Mouse (Mus musculus) cerebellum, postnatal 36 days (tissue): ENCODE measurements around the gene Acadsb.
"Not testable (repeated sequence)": the region's sequence is repeated elsewhere in the genome, so short reads cannot be mapped to it uniquely, and the experiment has no call there.

Experiments
- DNase-seq, 2 experiments: peaks; one replicate each; pipeline ENCODE4 v3.0.0; 2021 to 2022; ENCODE audit warnings: mixed read lengths in 2 of 2

Gene Acadsb

DNA sequence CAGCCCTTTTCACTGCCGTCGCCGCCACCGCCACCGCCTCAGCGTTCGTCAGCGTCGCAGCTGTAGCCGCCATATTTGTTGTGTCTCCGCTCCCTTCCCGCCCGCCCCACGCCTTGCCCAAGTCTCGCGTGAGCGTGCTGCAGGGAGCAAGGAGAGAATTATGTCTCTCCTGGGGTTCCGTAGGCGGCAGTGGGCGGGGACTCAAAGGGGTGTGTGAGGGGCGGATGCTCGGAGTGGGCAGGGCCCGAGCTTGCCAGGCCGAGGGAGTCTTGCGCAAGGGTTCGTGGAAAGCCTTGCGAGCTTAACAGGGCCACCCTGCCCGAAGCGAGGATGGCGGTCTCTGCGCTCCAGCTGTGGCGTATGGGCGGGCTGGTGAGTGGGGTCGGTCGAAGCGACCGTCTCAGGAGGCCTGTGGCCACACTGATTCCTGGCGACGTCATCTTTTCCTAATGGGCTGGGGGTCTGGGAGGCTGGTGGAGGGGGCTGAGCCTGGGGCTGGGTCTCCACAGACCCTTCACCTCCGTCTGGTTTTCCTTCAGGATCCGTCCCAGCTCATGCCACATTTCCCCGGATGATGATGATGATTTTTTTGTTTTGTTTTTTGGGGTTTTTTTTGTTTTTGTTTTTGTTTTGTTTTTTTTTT is at the start of gene Acadsb, which contains the start of gene Ikzf5:
Acadsb (plus strand) TSS at position 186 of the 643 bp plus-strand sequence.
Ikzf5 (minus strand) TSS at position 106 of the 643 bp plus-strand sequence.
- DNase-seq = peak; percentile 99

DNA sequence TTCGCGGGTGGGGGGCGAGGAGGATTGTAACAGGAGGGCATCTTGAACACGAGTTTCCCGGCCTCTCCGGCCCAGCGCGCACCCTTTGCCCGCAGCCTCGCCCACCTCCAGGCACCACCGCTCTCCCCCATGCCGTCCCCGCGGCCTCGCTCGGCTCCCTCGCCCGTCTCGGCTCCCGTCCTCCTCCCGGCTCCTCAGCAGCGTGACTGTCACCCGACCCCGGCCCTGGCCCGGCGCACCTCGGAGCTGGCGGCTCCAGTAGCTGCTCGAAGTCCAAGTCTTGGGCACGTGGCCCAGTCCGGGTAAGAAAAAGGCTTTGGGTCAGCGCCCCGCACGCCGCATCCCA is 48.2 kb upstream of the Acadsb start:
- no peak for DNase-seq

GRCm38 (mm10) chr7:131362615-131363300 is 47.6 kb upstream of the Acadsb start, which contains the start of gene 2310057M21Rik:
TSS of gene 2310057M21Rik (minus strand) at chr7:131362759.
- peak; percentile 94 to 95 for DNase-seq

DNA sequence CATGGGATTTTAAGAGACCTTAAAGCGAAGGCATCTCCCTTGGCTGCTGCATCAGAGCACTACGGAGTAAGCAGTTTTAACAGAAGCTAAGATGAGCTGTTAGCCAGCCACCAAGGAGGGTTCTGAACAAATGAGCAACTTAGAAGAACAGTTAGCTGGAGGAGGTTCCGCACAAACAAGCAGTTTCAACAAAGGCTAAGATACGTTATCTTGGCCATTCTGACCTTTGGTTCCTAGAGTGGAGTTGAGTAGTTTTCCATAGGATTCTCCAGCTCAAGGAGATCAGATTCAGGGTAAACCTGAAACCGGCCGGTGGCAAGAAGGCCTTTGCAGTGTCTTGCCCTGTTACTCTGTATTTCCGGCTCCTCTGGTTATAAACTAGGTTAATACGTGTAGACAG is 46.3 kb upstream of the Acadsb start:
- DNase-seq = no peak

DNA sequence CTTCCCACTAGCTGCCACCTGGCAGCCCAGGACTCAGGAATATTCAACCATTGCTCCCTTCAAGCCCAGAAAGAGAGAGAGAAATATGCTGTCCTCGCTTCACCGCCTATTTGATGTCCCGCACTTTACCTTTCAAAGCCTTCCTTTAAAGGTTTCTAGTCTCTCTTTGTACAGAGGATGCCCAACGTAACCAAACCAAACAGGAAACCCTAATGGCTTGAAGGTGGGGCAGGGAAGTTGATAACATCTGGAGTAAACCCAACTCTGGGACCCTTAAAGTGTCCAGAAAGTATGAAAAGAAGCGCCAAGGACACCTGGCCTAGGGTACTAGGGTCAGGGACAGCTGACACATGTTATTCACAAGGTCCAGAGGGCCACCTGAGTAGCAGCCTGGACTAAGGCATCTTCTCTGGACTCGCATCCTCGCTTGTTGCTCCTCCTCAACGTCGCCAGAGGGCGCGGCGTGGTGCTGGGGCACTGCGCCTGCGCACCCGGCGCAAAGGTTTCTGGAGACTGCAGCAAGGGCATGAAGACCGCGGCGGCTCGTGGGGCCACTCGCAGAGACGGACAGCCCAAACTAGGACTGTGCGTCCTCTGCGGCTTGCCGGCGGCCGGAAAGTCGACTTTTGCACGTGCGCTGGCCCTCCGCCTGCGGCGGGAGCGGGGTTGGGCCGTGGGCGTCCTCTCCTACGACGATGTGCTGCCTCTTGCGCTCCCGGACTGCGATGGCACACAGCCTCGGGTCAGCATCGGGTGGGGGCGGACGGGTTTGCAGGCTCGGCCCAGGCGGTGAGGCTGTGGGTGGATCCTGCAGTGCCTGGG is 39.5 kb upstream of the Acadsb start, which contains the start of gene Pstk:
Pstk (plus strand) TSS at position 494 of the 822 bp plus-strand sequence.
- peak; percentile 92 to 94 for DNase-seq

DNA sequence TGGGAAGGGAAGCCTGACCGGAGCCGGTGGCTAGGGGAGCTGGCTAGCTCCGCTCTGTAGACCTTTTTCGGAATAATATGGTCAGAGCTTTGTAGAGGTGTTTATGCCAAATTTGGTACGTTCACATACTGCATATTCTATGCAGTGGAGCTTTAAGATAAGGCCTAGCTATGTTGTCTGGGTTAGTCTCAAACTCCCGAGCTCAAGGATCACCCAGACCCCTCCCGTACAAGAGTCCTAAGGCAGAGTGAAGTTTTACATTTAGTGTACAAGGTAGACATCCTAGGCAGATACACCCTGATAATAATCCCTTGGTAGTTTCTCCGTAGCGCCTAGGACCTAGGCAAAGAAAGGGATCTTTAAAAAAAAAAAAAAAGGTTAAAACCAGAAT is 38.9 kb upstream of the Acadsb start:
- no peak for DNase-seq

GRCm38 (mm10) chr7:131371880-131372651 is 38.3 kb upstream of the Acadsb start:
- no peak for DNase-seq

GRCm38 (mm10) chr7:131391761-131392160 is 18.6 kb upstream of the Acadsb start:
- DNase-seq = not testable (repeated sequence)

DNA sequence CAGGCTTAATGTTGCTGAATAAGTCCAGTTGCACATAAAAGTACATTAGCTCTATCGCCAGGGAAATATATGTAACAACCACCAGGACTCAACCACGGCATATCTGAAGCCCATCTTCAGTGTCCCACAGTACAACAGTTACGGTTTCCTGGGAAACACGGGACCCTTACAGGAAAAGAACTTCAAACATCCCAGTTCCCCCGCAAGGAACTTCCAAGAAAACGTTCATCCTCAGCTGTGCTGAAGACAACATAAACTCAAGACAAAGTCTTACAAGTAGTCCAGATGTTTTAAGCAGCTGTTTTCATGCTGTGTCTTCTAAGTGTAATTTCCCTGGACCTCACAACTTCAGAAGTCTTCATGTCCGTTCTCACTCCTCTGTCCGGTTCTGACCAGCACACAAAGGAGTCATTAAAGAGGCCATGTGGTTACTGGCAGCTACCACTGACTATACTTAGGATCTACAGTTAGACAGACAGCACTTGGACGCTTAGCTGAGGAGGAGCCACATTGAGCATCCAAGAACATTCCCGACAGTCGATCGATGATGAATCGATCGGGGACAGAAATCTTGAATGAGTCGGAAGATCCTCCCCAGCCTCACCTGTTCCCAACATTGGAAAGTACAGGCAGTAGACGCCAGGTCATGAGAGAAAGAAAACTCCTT is 947 bp upstream of the Acadsb start:
- DNase-seq = no peak

- DNase-seq = no peak
Measured at GRCm38 (mm10) chr7:131409988-131410385, 414 bp upstream of the Acadsb start.

GRCm38 (mm10) chr7:131411221-131411940 is 980 bp downstream of the Acadsb start:
- peak in 1 of 2 experiments; percentile 9 for DNase-seq

DNA sequence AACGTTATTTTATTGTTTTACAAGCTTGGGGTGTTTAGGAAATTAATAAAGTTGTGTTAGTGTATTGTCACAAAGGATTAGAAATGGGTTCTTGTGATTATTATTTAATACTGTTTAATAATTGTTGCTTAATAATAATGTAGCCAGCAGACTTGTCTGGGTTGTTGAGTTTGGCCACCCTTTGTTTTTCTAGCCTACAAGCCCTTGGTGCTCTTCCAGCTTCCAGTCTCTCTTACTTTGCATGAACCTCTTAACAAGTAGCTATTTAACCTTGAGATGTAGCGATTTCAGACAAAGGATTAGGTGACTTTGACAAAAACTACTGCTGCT is 1.5 kb downstream of the Acadsb start:
- no peak for DNase-seq

GRCm38 (mm10) chr7:131416742-131417141 is 6.3 kb downstream of the Acadsb start:
- not testable (repeated sequence) for DNase-seq

- DNase-seq = no peak
Measured at GRCm38 (mm10) chr7:131417605-131418004, 7.2 kb downstream of the Acadsb start.

DNA sequence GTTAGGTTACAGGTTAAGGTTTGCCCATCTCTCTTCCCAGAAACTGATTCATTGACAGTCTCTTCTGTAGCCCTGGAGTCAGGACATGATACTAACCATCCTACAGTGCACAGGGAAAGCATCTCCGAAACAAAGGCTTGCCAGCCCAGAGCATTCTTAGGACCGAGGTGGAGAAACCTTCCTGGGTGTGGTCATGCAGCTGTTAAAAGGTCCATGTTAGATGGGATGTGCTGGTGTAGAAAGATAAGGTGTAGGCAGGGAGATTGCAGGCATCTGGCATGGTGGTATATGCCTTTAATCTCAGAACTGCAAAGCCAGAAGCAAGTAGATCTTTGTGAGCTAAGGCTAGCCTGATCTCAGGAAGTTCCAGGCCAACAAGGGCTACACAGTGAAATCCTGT is 14.5 kb downstream of the Acadsb start:
- no peak for DNase-seq

DNA sequence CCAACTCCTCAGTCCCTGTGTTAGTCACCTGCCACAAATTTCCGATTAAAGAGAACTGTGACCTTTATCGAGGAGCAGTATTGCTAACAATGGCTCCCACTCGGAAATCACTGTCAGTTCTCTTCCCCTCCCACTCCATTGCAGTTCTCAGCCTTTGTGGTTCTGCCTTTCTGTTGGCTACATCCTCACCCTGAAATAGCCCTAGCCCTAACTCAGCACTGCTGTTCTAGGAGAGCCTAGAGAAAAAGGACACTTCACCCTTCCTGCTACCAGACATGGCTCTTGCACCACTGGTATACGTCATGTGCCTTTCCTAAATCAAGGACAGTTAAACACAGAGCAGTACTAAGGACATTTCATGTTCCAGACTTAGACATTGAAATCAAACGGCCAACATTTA is 16.9 kb downstream of the Acadsb start:
- no peak for DNase-seq

DNA sequence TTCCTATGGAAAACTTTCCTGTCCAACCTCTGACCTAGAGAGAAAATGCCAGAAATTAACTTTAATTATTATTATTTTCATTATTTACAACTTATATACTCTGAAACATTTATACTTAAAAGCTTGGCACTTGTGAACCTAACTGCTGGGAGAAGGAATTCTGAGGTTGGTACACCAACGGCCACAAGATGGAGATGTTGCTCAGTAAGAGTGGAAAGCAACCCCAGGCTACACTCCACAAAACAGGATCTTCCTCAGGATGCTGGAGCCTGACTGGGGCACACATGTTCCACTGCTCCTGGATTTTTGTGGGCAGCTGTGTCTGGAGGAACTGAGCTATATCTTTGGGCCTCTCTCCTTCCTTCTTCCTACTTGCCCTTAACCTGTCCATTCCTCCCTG is 21.8 kb downstream of the Acadsb start:
- peak; percentile 12 to 26 for DNase-seq

DNA sequence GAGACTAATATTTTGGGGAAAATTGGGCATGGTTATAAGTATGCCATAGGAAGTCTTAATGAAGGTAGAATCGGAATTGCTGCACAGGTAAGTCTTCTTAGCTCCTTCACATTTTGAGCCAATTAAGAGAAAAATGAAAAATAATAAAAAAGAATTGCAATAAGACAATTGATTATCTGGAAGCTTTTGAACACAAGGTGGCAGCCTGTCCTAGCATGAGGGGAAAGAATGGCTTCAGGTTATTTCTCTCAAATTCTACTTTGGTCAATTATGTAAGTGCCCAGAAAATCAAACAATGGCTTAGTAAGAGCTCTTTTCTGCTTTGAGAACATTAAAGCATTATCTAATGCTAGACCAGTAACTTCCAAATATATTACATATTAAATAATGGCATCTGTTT is 23.9 kb downstream of the Acadsb start:
- no peak for DNase-seq

GRCm38 (mm10) chr7:131437051-131437450 is 26.6 kb downstream of the Acadsb start:
- DNase-seq = no peak

DNA sequence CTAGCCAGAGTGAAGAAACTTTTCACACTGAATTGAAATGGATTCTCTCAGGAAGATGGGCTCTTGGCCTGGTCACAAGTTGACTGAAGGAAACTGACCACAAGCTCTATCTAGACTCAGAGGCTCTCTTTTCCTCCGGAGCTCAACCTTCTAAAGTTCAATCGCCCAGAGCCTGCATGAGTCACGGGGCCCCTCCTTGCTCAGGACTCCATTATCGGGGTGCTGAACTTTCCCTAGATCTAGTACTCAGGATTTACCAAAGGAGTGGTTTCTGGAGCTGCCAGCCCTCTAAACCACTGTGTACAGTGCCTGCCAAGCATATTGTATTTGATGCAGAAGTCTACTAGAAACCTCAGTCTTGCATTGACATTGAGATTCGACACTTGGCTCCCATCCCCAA is 46.3 kb downstream of the Acadsb start:
- DNase-seq = no peak

DNA sequence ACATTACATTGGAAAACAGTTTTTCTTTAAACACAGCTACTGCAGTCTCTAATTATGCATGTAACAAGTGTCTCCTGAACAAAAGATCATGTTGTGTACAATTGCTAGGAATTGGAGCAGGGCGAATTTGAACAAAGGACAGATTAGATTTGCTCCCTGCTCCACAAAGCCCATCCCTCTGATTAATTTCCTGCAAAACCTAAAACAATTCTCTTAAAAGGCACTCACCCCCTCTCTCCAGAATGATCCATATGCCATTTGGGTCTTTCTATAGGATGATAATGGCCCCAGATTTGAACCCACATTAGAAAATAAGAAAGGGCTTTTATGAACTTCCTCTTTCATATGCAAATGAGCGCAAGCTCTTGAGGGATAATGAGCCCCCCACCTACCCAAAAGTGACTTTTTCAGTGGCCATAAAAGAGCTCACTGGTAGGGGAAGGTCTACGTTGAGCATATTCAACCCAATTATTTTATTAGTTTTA is 54.8 kb downstream of the Acadsb start:
- no peak for DNase-seq
